Mouse (Mus musculus) myocyte (in vitro differentiated cells): ENCODE measurements around the gene Fkbp15.

Source experiments
- CEBPB ChIP-seq: IDR thresholded peaks from 2 replicates; pipeline ENCODE4 v1.6.1; 2011; ENCODE audit warnings: mild to moderate bottlenecking, moderate library complexity; ENCODE audit not compliant: poor library complexity, insufficient read depth, severe bottlenecking
- MYOD1 ChIP-seq, 3 experiments: IDR thresholded peaks; one replicate each; pipeline ENCODE4 v1.6.1; 2011; ENCODE audit warnings: control low read depth in 2 of 3, low read depth in 2 of 3, mild to moderate bottlenecking in 2 of 3, moderate library complexity in 1 of 3; ENCODE audit not compliant: insufficient read length in 2 of 3, control insufficient read depth in 1 of 3
- POLR2A ChIP-seq: IDR thresholded peaks from one replicate; pipeline ENCODE4 v1.6.1; 2011; ENCODE audit warnings: low read depth, mild to moderate bottlenecking, control low read depth, moderate library complexity; ENCODE audit not compliant: insufficient read length
- POLR2AphosphoS2 ChIP-seq: IDR thresholded peaks from one replicate; pipeline ENCODE4 v1.6.1; 2011; ENCODE audit warnings: low read depth, control low read depth; ENCODE audit not compliant: insufficient read length
- TCF12 ChIP-seq: IDR thresholded peaks from one replicate; pipeline ENCODE4 v1.6.1; 2011; ENCODE audit warnings: mild to moderate bottlenecking, control low read depth; ENCODE audit not compliant: poor library complexity, insufficient read depth, severe bottlenecking
- USF1 ChIP-seq: IDR thresholded peaks from one replicate; pipeline ENCODE4 v1.6.1; 2011; ENCODE audit warnings: low read depth, mild to moderate bottlenecking, control low read depth, moderate library complexity

DNA sequence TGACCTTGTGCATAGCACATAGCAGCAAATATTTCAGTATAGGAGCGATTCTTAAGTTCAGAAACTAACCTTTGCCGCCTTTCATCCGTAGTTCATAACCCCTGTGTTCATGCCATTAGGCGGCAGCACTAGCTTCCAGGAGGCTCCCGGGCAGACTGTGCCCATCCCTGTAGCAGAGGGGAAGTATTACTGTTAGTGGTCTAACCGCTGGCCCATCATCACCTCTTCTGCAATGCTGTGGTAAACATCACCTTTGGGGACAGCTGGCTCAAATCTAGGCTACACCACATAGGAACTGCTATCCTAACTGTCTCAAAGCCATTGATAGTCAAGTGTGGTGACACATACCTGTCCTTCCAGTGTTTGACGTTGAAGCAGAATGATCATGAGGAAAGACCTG is 31.5 kb upstream of the Fkbp15 start:
- TF ChIP-seq POLR2A (no peak), TCF12 (no peak), CEBPB (no peak), USF1 (no peak), MYOD1 (IDR thresholded peaks at IDR 0.05; ENCODE audit: control insufficient read depth in 1 of 3, insufficient read length in 2 of 3, low read depth in 2 of 3) (no peak), POLR2AphosphoS2 (peak; percentile 16)
